Mouse (Mus musculus): ENCODE data around the gene Cep78. TPM values are rescaled to one million over a fixed set of nuclear protein-coding genes. Genes with fewer than 3 reads are reported as not detected.

Gene Cep78
- 12.1 to 19.8 TPM (median 16.6 TPM) in 4 replicates for total RNA-seq (2023; ENCODE audit: inconsistent age)

GRCm38 (mm10) chr19:15984449-15985171 lies at the start of gene Cep78:
Cep78 (minus strand) TSS chr19:15984989.

GRCm38 (mm10) chr19:15947237-15947636 lies 37.6 kb downstream of the Cep78 start, which contains the start of gene Psat1:
Psat1 (minus strand) TSS chr19:15947337.

Other genes starting within 250 kb of the Cep78 start
- gene Psat1, start 37.7 kb downstream of the Cep78 start, total RNA-seq (2023; ENCODE audit: inconsistent age), result 25.8 to 36.7 TPM (median 30.8 TPM) in 4 replicates
- 33.5 to 49.8 TPM (median 40.4 TPM) in 4 replicates for gene Gnaq, start 147.8 kb upstream of the Cep78 start, total RNA-seq (2023; ENCODE audit: inconsistent age)

Measured in B cell, adult (primary cell).